Mouse (Mus musculus) liver, adult 2 months (tissue): ENCODE measurements around the gene Adam19. TPM values are rescaled to one million over a fixed set of nuclear protein-coding genes. Genes with fewer than 3 reads are reported as not detected.

Experiments used
- DNase-seq: peaks from one replicate; pipeline ENCODE4 v3.0.0-alpha.2; 2011; ENCODE audit warnings: low read depth, low spot score; ENCODE audit errors: extremely low read depth
- H3K27ac ChIP-seq: fragments of 200-500 bp; replicated peaks from 2 replicates; pipeline ENCODE4 v1.5.1; 2012; ENCODE audit warnings: low read depth, mild to moderate bottlenecking, control low read depth, inconsistent platforms, low read length; ENCODE audit not compliant: insufficient read depth
- H3K27me3 ChIP-seq: fragments of 200-500 bp; 2 replicates; pipeline ENCODE4 v1.6.1; 2012; ENCODE audit warnings: mild to moderate bottlenecking, moderate library complexity, low read length, inconsistent platforms; ENCODE audit not compliant: control insufficient read depth, insufficient read depth
- H3K36me3 ChIP-seq: fragments of 200-500 bp; 2 replicates; pipeline ENCODE4 v1.6.1; 2012; ENCODE audit warnings: low read length, inconsistent platforms; ENCODE audit not compliant: control insufficient read depth, insufficient read depth
- H3K4me1 ChIP-seq: fragments of 200-500 bp; 2 replicates; pipeline ENCODE4 v1.6.1; 2011; ENCODE audit warnings: low read length; ENCODE audit not compliant: control insufficient read depth, insufficient read depth
- H3K4me3 ChIP-seq: fragments of 200-500 bp; 2 replicates; pipeline ENCODE4 v1.5.1; 2011; ENCODE audit warnings: low read depth, mild to moderate bottlenecking, control low read depth, low read length, moderate library complexity; ENCODE audit not compliant: insufficient read depth
- H3K79me2 ChIP-seq: fragments of 200-500 bp; 2 replicates; pipeline ENCODE4 v1.6.1; 2012; ENCODE audit warnings: inconsistent platforms, mild to moderate bottlenecking, low read length, moderate library complexity; ENCODE audit not compliant: control insufficient read depth, insufficient read depth
- H3K9ac ChIP-seq: fragments of 200-500 bp; 2 replicates; pipeline ENCODE4 v1.6.1; 2012; ENCODE audit warnings: low read depth, mild to moderate bottlenecking, control low read depth, inconsistent platforms, low read length
- CTCF ChIP-seq: fragments of 200-500 bp; IDR thresholded peaks from 2 replicates; pipeline ENCODE4 v1.5.1; 2011; ENCODE audit warnings: low read depth, low read length, control low read depth
- POLR2A ChIP-seq: fragments of 200-500 bp; IDR thresholded peaks from 2 replicates; pipeline ENCODE4 v1.6.1; 2011; ENCODE audit warnings: low read length, control low read depth; ENCODE audit not compliant: insufficient read depth; ENCODE audit errors: extremely low read depth
- WGBS: fragments of 180-500 bp; shearing (Covaris S2); methylation state at CpG from one replicate; pipeline ENCODE4 v1.1.7; 2018; 5-methylcytosine and 5-hydroxymethylcytosine counted together
- polyA plus RNA-seq: library from polyadenylated mRNA; depleted of rRNA; stranded (reverse); fragments of >200 nt; gene quantifications from 2 replicates; pipeline ENCODE4 v1.2.3, GENCODE M21; 2012
- total RNA-seq: library from RNA; depleted of rRNA; stranded (reverse); fragments of >200 nt; gene quantifications from 2 replicates; pipeline ENCODE4 v1.2.3, GENCODE M21; 2014

The Adam19 gene
- total and polyA plus RNA-seq, 2 experiments, result 0.55 to 1.1 TPM

DNA sequence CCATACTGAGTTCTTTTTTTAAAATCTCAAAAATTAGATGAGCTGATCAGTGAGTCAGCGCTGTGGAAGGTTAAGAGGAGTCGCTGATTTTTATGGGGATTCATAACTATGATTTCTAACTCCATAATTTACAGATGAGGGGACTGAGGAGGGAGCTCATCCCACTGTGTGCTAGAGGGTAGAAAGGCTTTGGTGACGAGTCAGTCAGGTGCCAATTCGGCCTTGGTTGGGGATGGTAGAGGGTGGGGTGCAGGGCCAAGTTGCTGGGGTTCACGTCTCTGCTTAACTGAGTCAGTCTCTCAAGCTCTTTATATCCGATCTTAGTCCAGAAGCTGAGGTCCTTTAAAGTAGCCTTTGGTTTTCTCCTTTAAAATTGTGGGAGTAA lies 40.5 kb downstream of the Adam19 start:
- no peak for DNase-seq
- WGBS, result 95% methylated on average over 6 of the region's 6 CpGs
- Histone ChIP-seq H3K4me1 (no peaks in the 10 kb centered on the region; the same call in 1 of the 2 replicates), H3K4me3 (no peak overlapping the region), H3K27me3 (no peaks in the 10 kb centered on the region), H3K27ac (no peak overlapping the region), H3K79me2 (no peaks in the 10 kb centered on the region), H3K9ac (no peak overlapping the region), H3K36me3 (no peaks in the 10 kb centered on the region)
- TF ChIP-seq POLR2A (no peak), CTCF (no peak)

GRCm38 (mm10) chr11:46097062-46097461 lies 41.3 kb downstream of the Adam19 start:
- Histone ChIP-seq H3K27me3 (no peaks in the 10 kb centered on the region), H3K4me1 (no peaks in the 10 kb centered on the region; the same call in 1 of the 2 replicates), H3K27ac (no peak overlapping the region), H3K79me2 (no peaks in the 10 kb centered on the region), H3K9ac (no peak overlapping the region), H3K4me3 (no peak overlapping the region), H3K36me3 (no peaks in the 10 kb centered on the region)
- no peak for DNase-seq
- TF ChIP-seq POLR2A (no peak), CTCF (no peak)
- 77% methylated on average over 3 of the region's 3 CpGs for WGBS

DNA sequence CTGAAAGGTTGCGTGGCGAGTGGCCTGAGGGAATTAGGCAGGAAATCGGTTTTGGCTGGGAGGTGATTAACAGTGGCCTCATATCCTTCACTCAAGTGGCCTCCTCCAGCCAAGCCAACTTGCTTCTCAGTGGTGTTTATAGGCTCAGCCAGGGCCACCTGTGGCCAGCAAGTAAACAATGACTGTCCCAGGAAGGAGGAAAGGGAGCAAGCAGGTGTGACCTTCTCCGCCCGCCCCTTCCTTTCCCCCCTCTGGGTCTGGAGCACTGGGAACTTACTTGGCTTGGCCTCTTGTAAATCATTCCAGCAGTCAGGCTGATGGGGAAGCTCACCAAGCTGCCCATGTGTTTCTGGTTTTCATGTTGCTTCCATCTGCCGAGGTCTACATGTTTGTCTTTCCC lies 46.3 kb downstream of the Adam19 start:
- Histone ChIP-seq H3K36me3 (no peaks in the 10 kb centered on the region), H3K27me3 (no peaks in the 10 kb centered on the region), H3K9ac (no peak overlapping the region), H3K79me2 (no peaks in the 10 kb centered on the region), H3K27ac (no peak overlapping the region), H3K4me1 (no peaks in the 10 kb centered on the region), H3K4me3 (no peak overlapping the region)
- no peak for DNase-seq
- TF ChIP-seq CTCF, result no peak
- WGBS, result 74% methylated on average over 6 of the region's 6 CpGs

GRCm38 (mm10) chr11:46107046-46107445 lies 51.3 kb downstream of the Adam19 start:
- H3K27ac ChIP-seq, result no peak overlapping the region
- DNase-seq, result no peak
- TF ChIP-seq CTCF (no peak), POLR2A (no peak)
- 83% methylated on average over 1 of the region's 1 CpGs for WGBS
- H3K4me1 ChIP-seq, result peaks cover 2% of the 10 kb centered on the region; the same call in 1 of the 2 replicates
- H3K9ac ChIP-seq, result no peak overlapping the region
- no peaks in the 10 kb centered on the region for H3K36me3 ChIP-seq
- no peak overlapping the region for H3K4me3 ChIP-seq
- no peaks in the 10 kb centered on the region for H3K79me2 ChIP-seq
- H3K27me3 ChIP-seq, result no peaks in the 10 kb centered on the region

DNA sequence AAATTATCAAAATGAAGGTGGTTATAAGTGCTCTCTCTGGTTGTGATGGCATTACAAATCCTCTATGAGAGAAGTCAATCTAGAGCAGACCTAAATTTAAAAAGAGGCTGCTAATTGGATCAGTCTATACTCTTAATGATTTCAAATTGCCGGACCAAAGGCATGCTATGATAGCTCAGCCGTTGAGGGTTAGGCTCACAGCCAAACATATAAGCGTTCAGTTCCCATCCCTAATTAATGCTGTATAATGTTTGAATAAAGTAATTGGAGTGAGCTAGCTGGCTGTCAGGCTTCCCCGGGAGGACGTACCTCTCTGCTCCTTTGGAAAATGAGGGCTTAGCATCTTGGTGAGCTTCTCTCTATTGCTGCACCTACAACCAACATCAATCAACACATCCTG lies 53.4 kb downstream of the Adam19 start:
- 88% methylated on average over 5 of the region's 5 CpGs for WGBS
- Histone ChIP-seq H3K4me1 (peaks cover 2% of the 10 kb centered on the region; the same call in 1 of the 2 replicates), H3K36me3 (no peaks in the 10 kb centered on the region), H3K4me3 (no peak overlapping the region), H3K9ac (no peak overlapping the region), H3K27ac (no peak overlapping the region), H3K27me3 (no peaks in the 10 kb centered on the region), H3K79me2 (no peaks in the 10 kb centered on the region)
- DNase-seq, result no peak
- TF ChIP-seq CTCF (no peak), POLR2A (no peak)

GRCm38 (mm10) chr11:46110156-46110944 lies 54.6 kb downstream of the Adam19 start:
- Histone ChIP-seq H3K27ac (no peak overlapping the region), H3K9ac (no peak overlapping the region), H3K79me2 (no peaks in the 10 kb centered on the region), H3K4me3 (no peak overlapping the region), H3K27me3 (0 out of 2 replicates have a peak, but pooled peaks cover 4% of the 10 kb centered on the region), H3K36me3 (no peaks in the 10 kb centered on the region), H3K4me1 (peaks cover 2% of the 10 kb centered on the region; the same call in 1 of the 2 replicates)
- TF ChIP-seq CTCF (no peak), POLR2A (no peak)
- 80% methylated on average over 8 of the region's 8 CpGs for WGBS
- no peak for DNase-seq
